Mouse (Mus musculus) heart, postnatal 0 days (tissue): ENCODE results near the gene Rnps1.

Experiments
- CTCF ChIP-seq: IDR thresholded peaks from 2 replicates; pipeline ENCODE4 v1.5.1; 2016; ENCODE audit warnings: antibody characterized with exemption, control low read depth, low read depth
- EP300 ChIP-seq: IDR thresholded peaks from 2 replicates; pipeline ENCODE4 v1.6.1; 2016; ENCODE audit warnings: antibody characterized with exemption, low read depth

- no peak for TF ChIP-seq EP300
- no peak for TF ChIP-seq CTCF
Observed at GRCm38 (mm10) chr17:24469336-24469909, 55.1 kb downstream of the Rnps1 start.
